Mouse (Mus musculus): ENCODE measurements around the gene Ubc. TPM values are rescaled to one million over a fixed set of nuclear protein-coding genes. Genes with fewer than 3 reads are reported as not detected.

The Ubc gene
- 97.8 TPM for polyA plus RNA-seq (2015; fragmentation: Illumina TruSeq; extraction: RNeasy Lipid Tissue Mini Kit (QIAGEN cat#74804); ENCODE audit: insufficient read depth, low read depth, low replicate concordance)

DNA sequence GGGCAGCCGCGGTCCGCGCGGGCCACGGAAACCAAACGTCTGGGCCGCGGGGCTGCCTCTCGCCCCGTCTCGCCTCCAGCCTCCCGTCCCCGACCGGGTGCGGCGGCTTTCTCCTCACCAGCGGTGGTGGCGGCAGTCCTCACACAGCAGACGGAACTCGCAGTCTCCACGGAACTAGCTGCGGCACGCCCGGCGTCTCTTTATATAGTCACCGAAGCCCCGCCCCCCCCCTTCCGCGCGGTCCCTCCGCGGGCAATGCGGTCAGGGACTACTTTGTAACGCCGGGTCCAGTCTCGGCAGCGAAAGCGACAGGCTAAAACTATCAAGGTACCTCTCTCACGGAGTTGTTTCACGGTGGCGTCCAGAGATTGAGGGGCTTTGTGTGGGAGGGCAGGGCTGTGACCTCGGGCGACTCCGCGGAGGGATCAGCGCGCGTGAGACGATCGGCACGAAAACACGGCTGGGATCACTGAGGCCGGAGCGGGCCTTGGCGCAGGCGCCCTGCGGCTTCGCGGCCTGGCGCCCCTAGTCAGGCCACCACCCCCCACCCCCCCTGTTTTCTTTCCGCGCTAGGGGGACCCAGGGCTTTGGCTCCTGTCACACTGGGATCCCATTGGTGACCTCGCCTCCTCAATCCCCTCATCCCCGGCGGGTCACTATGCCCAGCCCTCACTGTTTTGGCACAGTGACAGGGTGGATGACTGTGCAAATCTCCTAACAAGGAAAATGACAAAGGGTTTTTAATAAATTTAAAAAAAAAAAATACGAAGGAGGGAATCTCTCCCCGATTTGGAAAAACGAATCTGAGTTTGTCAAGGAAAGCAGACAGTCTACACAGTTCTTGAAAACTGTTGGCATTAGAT, at the start of gene Ubc:
Ubc (minus strand) TSS at position 624 of the 863 bp plus-strand sequence.

GRCm38 (mm10) chr5:125433793-125434337, 43.9 kb upstream of the Ubc start, which contains the start of gene Dhx37:
TSS of gene Dhx37 (minus strand) at chr5:125434121.

DNA sequence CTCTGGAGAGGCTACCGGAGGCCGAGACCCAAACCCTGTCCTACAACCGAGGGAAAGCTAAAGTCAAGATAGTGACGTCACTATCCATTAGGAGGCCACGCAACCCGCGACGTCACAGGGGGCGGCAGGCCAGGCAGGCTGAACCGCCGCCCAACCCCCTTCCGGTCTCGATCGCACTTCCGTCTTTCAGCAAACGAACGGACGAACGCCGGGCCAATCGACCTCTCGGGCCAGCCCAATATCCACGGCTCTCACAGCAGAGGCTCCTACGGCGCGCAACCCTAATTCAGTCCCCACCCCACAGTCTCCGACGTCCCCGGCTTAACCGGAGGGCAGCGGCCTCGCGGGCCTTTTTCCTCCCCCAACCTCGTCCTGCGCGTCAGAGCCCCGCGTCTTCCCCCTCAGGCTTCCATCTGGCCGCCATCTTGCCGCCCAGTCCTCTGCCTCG, 847 bp downstream of the Ubc start, which contains the start of gene Gm10382:
Gm10382 (plus strand) TSS at position 192 of the 448 bp plus-strand sequence.

DNA sequence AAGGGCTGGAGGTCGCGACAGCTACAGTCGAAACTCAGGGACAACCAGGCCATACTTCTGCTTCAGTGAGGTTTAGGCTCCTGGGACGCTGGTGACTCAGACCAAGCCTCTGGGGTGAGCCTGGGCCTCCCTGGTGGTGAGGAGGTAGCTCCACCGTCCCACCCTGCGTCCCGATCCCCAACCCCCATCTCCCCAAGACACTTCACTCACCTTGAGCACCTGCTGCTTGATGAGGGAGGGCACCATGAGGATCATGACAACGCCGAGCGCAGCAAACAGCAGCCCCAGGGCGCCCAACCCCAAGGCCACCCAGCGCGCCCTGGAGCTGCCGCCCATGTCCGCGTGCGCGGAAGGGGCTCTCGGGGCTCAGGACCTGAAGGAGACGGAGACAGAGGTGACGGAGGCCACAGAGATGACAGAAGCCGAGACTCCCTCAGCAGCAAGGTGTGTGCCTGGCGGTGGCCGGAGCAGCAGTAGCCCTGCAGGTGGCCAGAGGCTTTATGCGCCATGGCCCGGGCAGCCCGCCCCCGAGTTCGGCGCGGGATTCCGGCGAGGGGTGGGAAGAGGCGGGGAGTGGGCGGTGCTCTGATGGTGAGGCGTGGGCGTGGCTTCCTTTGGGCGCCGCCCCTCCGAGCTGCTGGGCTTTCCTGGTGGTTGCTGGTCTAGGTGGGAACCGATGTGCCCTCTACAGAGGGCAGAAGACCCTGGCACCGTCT, 49.3 kb downstream of the Ubc start, which contains the start of gene Scarb1:
Scarb1 (minus strand) TSS at position 548 of the 716 bp plus-strand sequence.

Other genes starting within 250 kb of the Ubc start
- 36.0 TPM for gene Ncor2, start 211.0 kb downstream of the Ubc start, polyA plus RNA-seq (2015; fragmentation: Illumina TruSeq; extraction: RNeasy Lipid Tissue Mini Kit (QIAGEN cat#74804); ENCODE audit: insufficient read depth, low read depth, low replicate concordance)
- 44.2 TPM for gene Scarb1, start 49.1 kb downstream of the Ubc start, polyA plus RNA-seq (2015; fragmentation: Illumina TruSeq; extraction: RNeasy Lipid Tissue Mini Kit (QIAGEN cat#74804); ENCODE audit: insufficient read depth, low read depth, low replicate concordance)
- gene Gm10382, start 880 bp downstream of the Ubc start, polyA plus RNA-seq (2015; fragmentation: Illumina TruSeq; extraction: RNeasy Lipid Tissue Mini Kit (QIAGEN cat#74804); ENCODE audit: insufficient read depth, low read depth, low replicate concordance), result not detected
- gene Dhx37, start 43.9 kb upstream of the Ubc start, polyA plus RNA-seq (2015; fragmentation: Illumina TruSeq; extraction: RNeasy Lipid Tissue Mini Kit (QIAGEN cat#74804); ENCODE audit: insufficient read depth, low read depth, low replicate concordance), result 8.1 TPM
- 1.00 TPM for gene Bri3bp, start 51.4 kb upstream of the Ubc start, polyA plus RNA-seq (2015; fragmentation: Illumina TruSeq; extraction: RNeasy Lipid Tissue Mini Kit (QIAGEN cat#74804); ENCODE audit: insufficient read depth, low read depth, low replicate concordance)
- 7.5 TPM for gene Aacs, start 85.6 kb upstream of the Ubc start, polyA plus RNA-seq (2015; fragmentation: Illumina TruSeq; extraction: RNeasy Lipid Tissue Mini Kit (QIAGEN cat#74804); ENCODE audit: insufficient read depth, low read depth, low replicate concordance)
- gene Tmem132b, start 141.6 kb upstream of the Ubc start, polyA plus RNA-seq (2015; fragmentation: Illumina TruSeq; extraction: RNeasy Lipid Tissue Mini Kit (QIAGEN cat#74804); ENCODE audit: insufficient read depth, low read depth, low replicate concordance), result 0.48 TPM

Measured in pancreas, adult 10 weeks (tissue).